Mouse (Mus musculus) liver, embryonic 14.5 days (tissue): ENCODE results near the gene Slc35c2.

Source experiments
- CTCF ChIP-seq: IDR thresholded peaks from 2 replicates; pipeline ENCODE4 v1.5.1; 2016; ENCODE audit warnings: antibody characterized with exemption, low read depth, control low read depth
- EP300 ChIP-seq: IDR thresholded peaks from 2 replicates; pipeline ENCODE4 v1.6.1; 2016; ENCODE audit warnings: antibody characterized with exemption, low read depth

DNA sequence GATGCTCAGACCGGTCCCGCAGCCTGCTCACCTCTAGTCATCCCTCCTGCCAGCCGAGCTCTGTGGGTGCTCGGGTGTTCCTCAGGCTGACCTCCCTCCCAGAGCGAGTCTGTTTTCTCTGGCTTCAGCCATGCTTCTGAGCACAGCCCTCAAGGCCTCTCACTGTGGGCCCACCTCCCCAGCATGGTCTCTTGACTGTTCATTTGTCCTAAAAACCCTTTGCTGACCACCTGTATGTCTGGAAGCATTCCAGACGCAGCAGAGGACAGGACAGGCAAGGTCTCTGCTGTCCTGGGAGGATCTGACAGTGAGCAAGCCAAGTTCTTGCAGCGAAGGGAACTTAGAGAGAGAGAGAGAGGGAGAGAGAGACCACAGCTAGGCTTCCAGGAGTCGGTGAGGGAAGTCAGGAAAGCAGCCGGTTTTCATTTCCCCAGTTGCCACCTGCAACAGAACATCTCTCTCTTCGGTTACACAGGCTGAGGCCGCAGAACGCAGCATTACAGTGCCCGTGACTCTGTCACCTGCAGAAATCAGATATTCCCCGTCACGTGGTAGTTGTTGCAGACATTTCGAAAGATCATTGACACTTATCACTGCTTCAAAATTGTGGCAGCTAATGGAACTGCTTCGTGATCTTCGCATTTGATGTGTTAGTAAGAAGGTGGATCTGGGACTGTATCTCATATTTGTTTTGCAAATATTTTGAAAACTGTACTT is 25.2 kb downstream of the Slc35c2 start:
- TF ChIP-seq CTCF = no peak
- no peak for TF ChIP-seq EP300
